Mouse (Mus musculus) heart, postnatal 0 days (tissue): ENCODE results near the gene Cit.

Experiments used
- CTCF ChIP-seq: IDR thresholded peaks from 2 replicates; pipeline ENCODE4 v1.5.1; 2016; ENCODE audit warnings: antibody characterized with exemption, control low read depth, low read depth
- EP300 ChIP-seq: IDR thresholded peaks from 2 replicates; pipeline ENCODE4 v1.6.1; 2016; ENCODE audit warnings: antibody characterized with exemption, low read depth

GRCm38 (mm10) chr5:116013821-116014220, 168.7 kb downstream of the Cit start:
- no peak for TF ChIP-seq CTCF
- no peak for TF ChIP-seq EP300
